Mouse (Mus musculus) left cerebral cortex, adult 18-20 months (tissue): ENCODE measurements around the gene Eci1. TPM values are rescaled to one million over a fixed set of nuclear protein-coding genes. Genes with fewer than 3 reads are reported as not detected.
A peak's percentile ranks its signal among the peaks of the same experiment; 100 is the strongest.

Source experiments
- DNase-seq, 2 experiments: peaks; one replicate each; pipeline ENCODE4 v3.0.0; 2021 to 2022; ENCODE audit warnings: low spot score in 2 of 2, mixed read lengths in 1 of 2
- total RNA-seq, 2 experiments: library from RNA; stranded (reverse); gene quantifications; 2 replicates each; pipeline ENCODE4 v1.2.3; 2021

Gene Eci1
- total RNA-seq, 2 experiments from 2014 or later = 28.0 to 28.7 TPM

- DNase-seq = peak; percentile 41 to 60
Observed at GRCm38 (mm10) chr17:24488662-24489264, 62.3 kb downstream of the Eci1 start.

Other genes starting within 250 kb of the Eci1 start
- 10 to 100 TPM; 62.8 to 66.6 TPM for gene Tbc1d24, start 221.1 kb upstream of the Eci1 start, total RNA-seq
- gene Ntn3, start 217.1 kb upstream of the Eci1 start, total RNA-seq = 1 to 10 TPM; 8.1 to 8.5 TPM
- gene Tedc2, start 205.8 kb upstream of the Eci1 start, total RNA-seq = 10 to 100 TPM in 1 of 2 experiments, 1 to 10 TPM in 1; 9.0 to 10.4 TPM
- gene Ccnf, start 175.2 kb upstream of the Eci1 start, total RNA-seq = 1 to 10 TPM; 7.1 to 8.1 TPM
- gene Abca17, start 75.6 kb upstream of the Eci1 start, total RNA-seq = 1 to 10 TPM in 1 of 2 experiments, under 1 TPM in 1; 0.91 to 1.3 TPM
- gene Abca3, start 74.7 kb upstream of the Eci1 start, total RNA-seq = 10 to 100 TPM; 66.5 to 69.8 TPM
- 100 to 1,000 TPM; 129 to 133 TPM for gene Rnps1, start 12.1 kb upstream of the Eci1 start, total RNA-seq
- gene Dnase1l2, start 16.5 kb downstream of the Eci1 start, total RNA-seq = 10 to 100 TPM; 10.0 to 10.1 TPM
- gene E4f1, start 43.7 kb downstream of the Eci1 start, total RNA-seq = 10 to 100 TPM; 32.5 to 34.3 TPM
- gene Pgp, start 43.8 kb downstream of the Eci1 start, total RNA-seq = 10 to 100 TPM; 69.6 to 70.1 TPM
- 1 to 10 TPM; 2.0 to 2.1 TPM for gene Bricd5, start 47.2 kb downstream of the Eci1 start, total RNA-seq
- 10 to 100 TPM; 34.9 to 35.3 TPM for gene Mlst8, start 52.4 kb downstream of the Eci1 start, total RNA-seq
- gene Caskin1, start 62.0 kb downstream of the Eci1 start, total RNA-seq = 100 to 1,000 TPM; 123 to 129 TPM
- 10 to 100 TPM; 64.2 to 83.9 TPM for gene Traf7, start 101.3 kb downstream of the Eci1 start, total RNA-seq
- gene Rab26, start 107.6 kb downstream of the Eci1 start, total RNA-seq = 10 to 100 TPM; 45.8 to 50.0 TPM
- 10 to 100 TPM; 67.5 to 71.2 TPM for gene Pkd1, start 123.2 kb downstream of the Eci1 start, total RNA-seq
- 100 to 1,000 TPM; 136 to 153 TPM for gene Tsc2, start 206.0 kb downstream of the Eci1 start, total RNA-seq
- 1 to 10 TPM; 4.1 to 7.4 TPM for gene Nthl1, start 206.0 kb downstream of the Eci1 start, total RNA-seq
- 10 to 100 TPM; 47.3 to 52.7 TPM for gene Slc9a3r2, start 223.7 kb downstream of the Eci1 start, total RNA-seq
- 1 to 10 TPM; 2.1 TPM for gene Npw, start 231.8 kb downstream of the Eci1 start, total RNA-seq
- 10 to 100 TPM; 41.4 to 45.5 TPM for gene Zfp598, start 243.0 kb downstream of the Eci1 start, total RNA-seq